Comparison of ENCODE assay signal across 14 mouse cellular contexts in genomic region chr15:52166595-52167443, GRCm38 (mm10).
DNase-seq lines count a peak whose midpoint lies in the region; ATAC-seq and TF ChIP-seq lines count a peak whose summit lies in the region.
"Had no signal": no experiment of that assay in that cellular context is flagged by ENCODE, and none has a peak within 500 bp of the region (broad histone marks: within the 10 kb centered on the region; RNA-seq: fewer than 3 reads in every experiment).

No protein-coding gene starts in this region.

- H3K9ac ChIP-seq in kidney, embryonic 14.5 days (ENCODE audit: low read depth, low read length), result no peak overlapping the region
- H3K9ac ChIP-seq in MEL (ENCODE audit: control insufficient read depth, low read depth, low read length, poor library complexity, severe bottlenecking), result no peak overlapping the region
- peak overlapping the region; percentile 37 for H3K9ac ChIP-seq in liver, embryonic 14.5 days (replicated peaks)
- H3K9ac ChIP-seq: hindbrain, embryonic 12.5 days; midbrain, embryonic 13.5 days; neural tube, embryonic 13.5 days had no signal

- no peak for DNase-seq in kidney, adult 8-10 months
- DNase-seq in MEL (ENCODE audit: low read depth, low spot score), result peak; percentile 73
- peak; percentile 12 for DNase-seq in c-Kit-positive CD71-negative TER-119-negative erythroid progenitor cells, embryonic 14.5 days (ENCODE audit: low read depth)
- DNase-seq in liver, embryonic 14.5 days (ENCODE audit: low read depth in 3 of 3, low spot score in 3 of 3), result peak; percentile 69 to 75 (median 71)
- DNase-seq in thymus, postnatal 4 days, result no peak
- no peak for DNase-seq in thymus, postnatal 14 days
- DNase-seq: lung, adult 2 months; right cerebral cortex, postnatal 14 days had no signal

- TF ChIP-seq CTCF in MEL (IDR thresholded peaks at IDR 0.05 in 2 of 3, conservative IDR thresholded peaks at IDR 0.05 in 1 of 3; ENCODE audit: control insufficient read depth in 1 of 3, insufficient read depth in 1 of 3, low read depth in 2 of 3, low read length in 3 of 3, poor library complexity in 1 of 3, severe bottlenecking in 1 of 3), result no peak
- TF ChIP-seq CTCF in liver, embryonic 14.5 days (IDR thresholded peaks at IDR 0.05; ENCODE audit: low read depth), result peak; percentile 11; the same call in 1 of the 2 replicates

- no peaks in the 10 kb centered on the region for H3K9me3 ChIP-seq in kidney, embryonic 14.5 days (ENCODE audit: control insufficient read depth, low read length)
- no peaks in the 10 kb centered on the region for H3K9me3 ChIP-seq in MEL (replicated peaks; ENCODE audit: insufficient read depth, low read length)
- H3K9me3 ChIP-seq in liver, embryonic 14.5 days (ENCODE audit: control insufficient read depth, low read length), result no peaks in the 10 kb centered on the region
- H3K9me3 ChIP-seq: forebrain, embryonic 10.5 days; hindbrain, embryonic 12.5 days; midbrain, embryonic 13.5 days; neural tube, embryonic 13.5 days had no signal

- no peak for TF ChIP-seq RAD21 in MEL (IDR thresholded peaks at IDR 0.05; ENCODE audit: low read depth, low read length)

- TF ChIP-seq POLR2A in MEL (IDR thresholded peaks at IDR 0.05; ENCODE audit: control insufficient read depth in 1 of 2, insufficient read depth in 1 of 2, low read depth in 1 of 2, low read length in 2 of 2, poor library complexity in 1 of 2), result no peak

- TF ChIP-seq EP300 in MEL (IDR thresholded peaks at IDR 0.05; ENCODE audit: low read depth in 1 of 2, low read length in 2 of 2), result peak; percentile 96 to 98
- peak; percentile 96 for TF ChIP-seq EP300 in liver, embryonic 14.5 days (IDR thresholded peaks at IDR 0.05; ENCODE audit: low read depth)

- H3K27me3 ChIP-seq in kidney, embryonic 14.5 days (ENCODE audit: control insufficient read depth, insufficient read depth, low read length), result no peaks in the 10 kb centered on the region
- H3K27me3 ChIP-seq in MEL (ENCODE audit: control insufficient read depth in 1 of 2, insufficient read depth in 2 of 2, low read length in 2 of 2), result no peaks in the 10 kb centered on the region
- no peaks in the 10 kb centered on the region for H3K27me3 ChIP-seq in liver, embryonic 14.5 days (ENCODE audit: control insufficient read depth, insufficient read depth, low read length)
- H3K27me3 ChIP-seq: hindbrain, embryonic 12.5 days; midbrain, embryonic 13.5 days; neural tube, embryonic 13.5 days had no signal

- no peaks in the 10 kb centered on the region for H3K36me3 ChIP-seq in kidney, embryonic 14.5 days (ENCODE audit: control insufficient read depth, insufficient read depth, low read length)
- H3K36me3 ChIP-seq in MEL (ENCODE audit: control insufficient read depth in 1 of 2, insufficient read depth in 2 of 2, low read length in 2 of 2), result peaks cover 0 to 25% of the 10 kb centered on the region in 2 experiments; a peak in 2 of 4 replicates
- no peaks in the 10 kb centered on the region for H3K36me3 ChIP-seq in liver, embryonic 14.5 days (replicated peaks; ENCODE audit: control insufficient read depth, insufficient read depth, low read depth)
- H3K36me3 ChIP-seq: forebrain, embryonic 10.5 days; hindbrain, embryonic 12.5 days; midbrain, embryonic 13.5 days; neural tube, embryonic 13.5 days had no signal

- no peak overlapping the region for H3K27ac ChIP-seq in kidney, embryonic 14.5 days (ENCODE audit: low read depth, low read length)
- peak overlapping the region; percentile 37 for H3K27ac ChIP-seq in MEL (ENCODE audit: control insufficient read depth, low read depth, low read length)
- peak overlapping the region; percentile 80 for H3K27ac ChIP-seq in liver, embryonic 14.5 days
- H3K27ac ChIP-seq: forebrain, embryonic 10.5 days; hindbrain, embryonic 12.5 days; midbrain, embryonic 13.5 days; neural tube, embryonic 13.5 days had no signal

- H3K4me2 ChIP-seq in kidney, embryonic 14.5 days (replicated peaks; ENCODE audit: low read depth, low read length), result no peak overlapping the region
- peak overlapping the region; percentile 55 for H3K4me2 ChIP-seq in liver, embryonic 14.5 days (ENCODE audit: low read depth)
- H3K4me2 ChIP-seq: heart, embryonic 11.5 days; hindbrain, embryonic 12.5 days; midbrain, embryonic 13.5 days; neural tube, embryonic 13.5 days had no signal

- H3K4me3 ChIP-seq in kidney, embryonic 14.5 days (ENCODE audit: low read length), result no peak overlapping the region
- peak overlapping the region in 1 of 2 experiments; percentile 50; a peak in 1 of 4 replicates for H3K4me3 ChIP-seq in MEL (ENCODE audit: control insufficient read depth in 1 of 2, insufficient read depth in 1 of 2, low read depth in 2 of 2, low read length in 2 of 2)
- H3K4me3 ChIP-seq in liver, embryonic 14.5 days (ENCODE audit: insufficient read depth in 1 of 2, low read depth in 2 of 2, low read length in 2 of 2), result no peak overlapping the region
- H3K4me3 ChIP-seq: forebrain, embryonic 10.5 days; hindbrain, embryonic 12.5 days; midbrain, embryonic 13.5 days; neural tube, embryonic 13.5 days had no signal

- H3K4me1 ChIP-seq in kidney, embryonic 14.5 days (ENCODE audit: control insufficient read depth, insufficient read depth, low read length), result peaks cover 6% of the 10 kb centered on the region
- peaks cover 18 to 19% of the 10 kb centered on the region in 2 experiments for H3K4me1 ChIP-seq in MEL (ENCODE audit: control insufficient read depth in 1 of 2, insufficient read depth in 2 of 2, low read length in 2 of 2)
- H3K4me1 ChIP-seq in liver, embryonic 14.5 days (replicated peaks; ENCODE audit: control insufficient read depth in 2 of 2, insufficient read depth in 2 of 2, low read length in 1 of 2), result peaks cover 25 to 31% of the 10 kb centered on the region in 2 experiments

- H3K79me2 ChIP-seq in MEL (ENCODE audit: control insufficient read depth, insufficient read depth, low read length, poor library complexity), result no peaks in the 10 kb centered on the region

- peak; percentile 95 for ATAC-seq in kidney, embryonic 14.5 days (ENCODE audit: low FRiP score, low TSS enrichment)
- peak; percentile 97 for ATAC-seq in liver, embryonic 14.5 days (ENCODE audit: insufficient read depth)
- ATAC-seq: midbrain, embryonic 13.5 days had no signal

- WGBS in kidney, embryonic 14.5 days, result 36% methylated on average over 10 of the region's 10 CpGs
- WGBS in liver, embryonic 14.5 days (ENCODE audit: insufficient replicate concordance), result 28% methylated on average over 10 of the region's 10 CpGs

TF ChIP-seq in MEL, 35 proteins besides CTCF, POLR2A, EP300 and RAD21:
- no peak for TF ChIP-seq SMC3 (IDR thresholded peaks at IDR 0.05; ENCODE audit: low read depth, low read length)
- 0 out of 4 replicates have a peak, but pooled peaks of 1 of the 2 experiments have one; percentile 50 for TF ChIP-seq USF2 (IDR thresholded peaks at IDR 0.05; ENCODE audit: borderline replicate concordance in 1 of 2, insufficient read depth in 1 of 2, low read depth in 1 of 2, low read length in 2 of 2)
- TF ChIP-seq SIN3A (IDR thresholded peaks at IDR 0.05; ENCODE audit: low read length), result peak; percentile 80
- peak; percentile 99 for TF ChIP-seq BHLHE40 (IDR thresholded peaks at IDR 0.05; ENCODE audit: borderline replicate concordance, low read depth, low read length)
- TF ChIP-seq ELF1 (IDR thresholded peaks at IDR 0.05; ENCODE audit: low read depth, low read length), result no peak
- TF ChIP-seq HCFC1 (IDR thresholded peaks at IDR 0.05; ENCODE audit: low read depth, low read length), result no peak
- TF ChIP-seq USF1 (IDR thresholded peaks at IDR 0.05; ENCODE audit: low read depth, low read length), result peak; percentile 87
- TF ChIP-seq CHD1 (IDR thresholded peaks at IDR 0.05; ENCODE audit: low read depth, low read length), result no peak
- no peak for TF ChIP-seq MAZ (IDR thresholded peaks at IDR 0.05; ENCODE audit: low read depth, low read length)
- TF ChIP-seq NELFE (IDR thresholded peaks at IDR 0.05; ENCODE audit: low read depth, low read length), result no peak
- peak; percentile 47 for TF ChIP-seq MAX (IDR thresholded peaks at IDR 0.05; ENCODE audit: low read length)
- TF ChIP-seq GATA1 (IDR thresholded peaks at IDR 0.05; ENCODE audit: low read depth, low read length), result peak; percentile 97
- peak; percentile 30; the same call in 1 of the 2 replicates for TF ChIP-seq KAT2A (conservative IDR thresholded peaks at IDR 0.05; ENCODE audit: low read depth, low read length)
- TF ChIP-seq TCF12 (IDR thresholded peaks at IDR 0.05; ENCODE audit: low read depth, low read length), result peak; percentile 98
- peak; percentile 89; the same call in 1 of the 2 replicates for TF ChIP-seq RCOR1 (IDR thresholded peaks at IDR 0.05; ENCODE audit: low read depth, low read length)
- peak; percentile 65 for TF ChIP-seq MXI1 (IDR thresholded peaks at IDR 0.05; ENCODE audit: low read depth, low read length)
- peak; percentile 63 for TF ChIP-seq TAL1 (IDR thresholded peaks at IDR 0.05; ENCODE audit: low read length)
- peak; percentile 89 for TF ChIP-seq ZNF384 (IDR thresholded peaks at IDR 0.05; ENCODE audit: low read depth, low read length)
- TF ChIP-seq MYB (IDR thresholded peaks at IDR 0.05; ENCODE audit: low read depth, low read length), result 0 out of 2 replicates have a peak, but pooled peaks have one; percentile 45
- TF ChIP-seq GABPA (IDR thresholded peaks at IDR 0.05; ENCODE audit: low read depth, low read length), result peak; percentile 45; the same call in 1 of the 2 replicates
- no peak for TF ChIP-seq JUND (IDR thresholded peaks at IDR 0.05; ENCODE audit: low read depth, low read length)
- peak; percentile 98 for TF ChIP-seq ETS1 (IDR thresholded peaks at IDR 0.05; ENCODE audit: low read depth, low read length)
- TF ChIP-seq ZC3H11A (IDR thresholded peaks at IDR 0.05; ENCODE audit: low read depth, low read length), result 0 out of 2 replicates have a peak, but pooled peaks have one; percentile 8
- peak; percentile 55 for TF ChIP-seq CHD2 (IDR thresholded peaks at IDR 0.05; ENCODE audit: low read length)
- peak; percentile 56; the same call in 1 of the 2 replicates for TF ChIP-seq MAFK (IDR thresholded peaks at IDR 0.05; ENCODE audit: borderline replicate concordance, low read depth, low read length)
- peak; percentile 53 for TF ChIP-seq MYC (IDR thresholded peaks at IDR 0.05; ENCODE audit: low read depth, low read length)

Comparison
In these comparisons a context has a peak if more than half of its experiments do, and no peak if none do; other contexts are left out.
1. DNase-seq: peak in MEL (single experiment), c-Kit-positive CD71-negative TER-119-negative erythroid progenitor cells, embryonic 14.5 days (single experiment) and liver, embryonic 14.5 days (3 of 3); none in kidney, adult 8-10 months (0 of 2), thymus, postnatal 4 days (single experiment) and thymus, postnatal 14 days (single experiment).